Mouse (Mus musculus): ENCODE results near the gene Srrd.

Gene Srrd

DNA sequence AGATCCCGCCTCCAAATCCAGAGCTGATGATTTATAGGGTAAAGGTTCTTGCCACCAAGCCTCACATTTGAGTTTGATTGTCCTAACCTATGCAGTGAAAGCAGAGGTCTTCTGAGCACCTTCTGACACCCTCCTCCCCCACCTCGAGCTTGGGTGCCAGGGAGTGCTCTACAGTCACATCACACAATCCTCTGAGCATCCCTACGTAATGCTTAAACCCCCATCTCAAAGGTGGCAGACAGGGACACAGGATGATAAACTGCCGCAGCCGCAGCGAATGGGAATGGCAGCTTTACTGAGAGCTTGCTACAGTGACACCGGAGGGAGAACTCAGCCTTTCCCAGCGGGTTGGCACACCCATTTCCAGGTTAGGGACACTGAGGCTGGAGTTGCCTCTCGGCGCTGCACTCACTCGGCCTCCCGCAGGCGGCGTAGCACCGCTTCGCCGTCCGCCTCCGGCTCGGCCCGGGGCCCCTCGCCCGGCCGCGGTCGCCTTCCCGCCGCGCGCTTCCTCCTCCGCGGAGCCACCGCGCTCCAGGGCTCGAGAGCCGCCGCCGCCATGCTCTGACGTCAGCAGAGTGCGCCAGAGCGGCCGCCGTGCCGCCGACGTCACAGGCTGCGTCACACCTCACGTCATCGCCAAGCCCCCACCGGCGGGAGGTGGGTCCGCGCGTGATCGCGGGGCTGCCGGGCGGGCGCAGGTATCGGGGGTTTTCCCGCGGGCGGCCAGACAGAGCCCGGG is at the start of gene Srrd, which contains the start of gene Hps4:
Srrd (minus strand) TSS at position 578 of the 742 bp plus-strand sequence.
Hps4 (plus strand) TSS at position 621 of the 742 bp plus-strand sequence.
- in situ Hi-C loops (cut with MboI, MseI), result no loop called here

DNA sequence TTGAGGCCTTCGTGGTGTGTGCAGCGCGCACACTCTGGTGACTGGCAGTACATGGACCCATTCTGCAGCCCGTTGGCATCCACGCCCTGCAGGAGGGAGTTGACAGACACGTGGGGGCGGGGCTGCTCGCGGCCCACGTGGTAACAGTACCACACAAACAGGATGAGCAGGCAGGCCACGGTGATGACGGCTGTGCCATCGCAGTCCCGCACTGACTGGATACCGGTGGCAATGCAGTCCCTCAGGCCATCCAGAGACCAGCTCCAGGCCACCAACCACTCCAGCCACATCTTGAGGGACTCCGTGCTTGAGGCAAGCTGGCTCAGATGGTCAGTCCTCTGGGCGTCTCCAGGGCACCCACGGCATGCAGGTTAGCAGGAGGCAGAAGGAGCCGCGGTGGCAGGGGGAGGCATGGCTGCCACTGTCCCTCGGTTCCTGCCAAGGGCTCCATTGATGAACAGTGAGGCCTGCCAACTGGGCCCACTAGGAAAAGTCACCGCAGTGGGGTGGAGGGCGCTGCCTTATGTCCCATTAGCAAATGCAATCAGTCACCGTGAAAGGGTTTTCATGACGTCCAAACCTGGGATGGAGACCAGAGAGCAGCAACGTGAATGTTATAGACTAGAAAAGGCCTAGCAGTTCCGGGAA is 49.0 kb upstream of the Srrd start:
- in situ Hi-C loops (cut with MboI, MseI), result no loop called here

DNA sequence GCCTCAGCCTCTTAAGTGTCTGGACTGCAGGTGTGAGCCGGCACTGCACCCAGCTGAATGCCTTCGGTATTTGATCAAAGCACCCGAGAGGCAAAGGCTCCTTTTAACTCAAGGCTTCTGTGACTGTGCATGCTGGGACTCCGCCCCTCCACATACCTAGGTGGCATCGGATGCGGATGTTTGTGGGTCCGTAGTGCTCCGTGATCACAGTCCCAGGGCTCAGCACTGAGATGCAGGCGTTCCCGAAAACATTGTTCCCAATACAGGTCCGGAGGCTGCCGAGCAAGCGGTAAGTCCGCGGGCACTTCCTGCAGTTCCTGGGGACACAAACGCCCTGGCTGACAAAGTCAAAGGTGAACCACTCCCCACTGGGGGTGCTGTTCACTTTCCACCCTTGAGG is 48.2 kb upstream of the Srrd start:
- in situ Hi-C loops (cut with MboI, MseI), result no loop called here

DNA sequence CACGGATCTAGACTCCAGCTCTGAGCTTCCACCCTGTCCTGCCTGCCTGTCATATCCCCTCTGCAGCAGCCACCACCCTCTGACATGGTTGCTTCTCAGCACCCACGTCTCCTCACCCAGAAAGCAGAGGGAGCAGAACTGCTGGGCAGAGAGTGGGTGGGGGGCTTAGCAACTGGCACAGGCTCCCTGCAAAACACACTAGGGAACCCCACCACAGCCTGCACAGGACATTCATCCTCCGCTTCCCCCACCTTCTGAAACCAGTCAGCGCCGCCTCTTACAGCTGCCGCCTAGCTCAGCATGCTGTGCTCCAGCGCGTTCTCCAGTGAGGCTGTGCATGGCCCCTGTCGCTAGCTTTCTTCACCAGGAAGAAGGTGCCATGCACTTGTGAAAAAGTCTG is 46.5 kb upstream of the Srrd start:
- in situ Hi-C loops (cut with MboI, MseI), result no loop called here

DNA sequence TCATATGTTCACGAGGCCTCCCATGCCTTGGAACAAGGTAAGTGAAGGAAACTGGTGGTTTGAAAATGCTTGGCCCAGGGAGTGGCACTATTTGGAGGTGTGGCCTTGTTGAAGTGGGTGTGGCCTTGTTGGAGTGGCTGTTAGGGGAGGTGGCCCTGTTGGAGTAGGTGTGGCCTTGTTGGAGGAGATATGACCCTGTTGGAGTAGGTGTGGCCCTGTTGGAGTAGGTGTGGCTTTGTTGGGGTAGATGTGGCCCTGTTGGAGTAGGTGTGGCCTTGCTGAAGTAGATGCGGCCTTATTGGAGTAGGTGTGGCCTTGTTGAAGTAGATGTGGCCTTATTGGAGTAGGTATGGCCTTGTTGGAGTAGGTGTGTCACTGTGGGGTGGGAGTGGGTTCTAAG is 43.1 kb upstream of the Srrd start:
- in situ Hi-C loops (cut with MboI, MseI), result no loop called here

DNA sequence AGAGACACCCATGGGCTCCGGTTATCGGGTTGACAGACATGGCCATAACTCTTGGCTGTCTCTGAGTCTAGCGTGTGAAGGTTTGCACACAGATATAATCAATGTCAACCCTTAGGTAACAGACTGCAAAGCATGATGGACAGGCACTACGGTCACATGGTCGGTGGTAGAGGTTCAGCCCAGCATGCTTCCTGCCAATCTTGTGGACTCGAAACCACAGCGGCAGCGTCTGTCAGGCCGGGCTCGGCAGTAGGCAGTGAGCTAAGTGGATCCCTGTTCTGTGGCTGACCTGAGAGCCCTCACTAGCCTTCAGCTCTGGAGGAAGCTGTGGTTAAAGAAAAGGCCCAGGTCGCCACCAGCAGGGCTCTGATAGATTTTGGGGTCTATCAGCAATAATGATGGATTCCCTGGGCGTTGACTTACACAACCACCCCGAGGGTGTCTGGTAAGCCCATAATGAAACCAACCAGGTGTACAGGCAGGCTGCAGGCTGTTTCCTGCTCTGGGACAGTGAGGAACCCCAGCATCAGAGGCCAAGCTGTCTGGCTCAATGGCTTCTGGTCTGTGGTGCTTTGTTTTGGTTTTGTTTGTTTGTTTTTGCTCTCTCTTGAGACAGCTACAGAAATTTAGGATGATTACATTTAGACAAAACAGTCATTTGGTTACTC is 42.1 kb upstream of the Srrd start:
- in situ Hi-C loops (cut with MboI, MseI), result no loop called here

DNA sequence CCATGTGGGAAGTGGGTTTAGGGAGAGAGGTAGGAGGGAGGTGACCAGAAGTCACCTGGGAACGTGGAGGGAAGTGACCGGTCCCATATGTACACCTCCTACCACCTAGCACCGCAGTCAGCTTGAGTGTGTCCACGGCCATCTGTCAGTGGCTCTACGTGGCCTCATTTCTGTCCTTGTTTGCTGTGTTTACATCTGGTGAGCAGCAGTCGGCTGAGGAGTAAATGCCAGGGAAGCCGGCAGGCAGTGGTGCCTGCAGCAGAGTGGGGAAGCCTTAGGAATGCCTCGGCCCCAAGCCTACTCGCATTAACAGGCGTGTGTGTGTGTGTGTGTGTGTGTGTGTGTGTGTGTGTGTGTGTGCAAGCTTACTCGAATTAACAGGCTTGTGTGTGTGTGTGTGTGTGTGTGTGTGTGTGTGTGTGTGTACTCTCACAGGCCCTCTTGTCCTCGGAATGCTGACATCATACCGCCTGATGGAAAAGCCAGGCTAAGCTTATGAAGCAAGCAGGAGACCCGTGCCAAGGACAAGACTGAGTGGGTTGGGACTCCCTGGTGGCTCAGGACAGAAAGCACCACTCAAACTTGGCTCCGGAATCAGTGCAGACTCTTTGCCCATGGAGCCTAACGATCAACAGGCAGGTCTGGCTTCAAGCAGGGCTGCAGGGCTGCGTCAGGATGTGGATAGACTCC is 39.9 kb upstream of the Srrd start:
- in situ Hi-C loops (cut with MboI, MseI), result no loop called here

DNA sequence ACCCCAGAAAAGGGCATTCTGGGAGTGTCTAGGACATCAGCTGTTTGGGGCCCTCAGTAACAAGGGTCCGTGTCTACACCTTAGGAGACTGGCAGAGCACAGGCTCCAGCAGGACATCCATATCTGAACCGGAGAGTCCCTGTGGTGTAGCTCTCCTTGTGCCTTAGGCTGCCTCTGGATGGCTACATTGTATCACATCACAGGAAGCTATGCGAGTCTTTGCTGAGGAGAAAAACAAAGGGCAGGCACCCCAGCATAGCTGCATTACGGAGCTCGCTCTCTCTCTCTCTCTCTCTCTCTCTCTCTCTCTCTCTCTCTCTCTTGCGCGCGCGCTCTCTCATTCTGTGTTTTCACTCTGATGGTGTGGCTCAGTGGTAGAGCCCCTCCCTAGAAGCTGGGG is 39.2 kb upstream of the Srrd start:
- in situ Hi-C loops (cut with MboI, MseI), result no loop called here

DNA sequence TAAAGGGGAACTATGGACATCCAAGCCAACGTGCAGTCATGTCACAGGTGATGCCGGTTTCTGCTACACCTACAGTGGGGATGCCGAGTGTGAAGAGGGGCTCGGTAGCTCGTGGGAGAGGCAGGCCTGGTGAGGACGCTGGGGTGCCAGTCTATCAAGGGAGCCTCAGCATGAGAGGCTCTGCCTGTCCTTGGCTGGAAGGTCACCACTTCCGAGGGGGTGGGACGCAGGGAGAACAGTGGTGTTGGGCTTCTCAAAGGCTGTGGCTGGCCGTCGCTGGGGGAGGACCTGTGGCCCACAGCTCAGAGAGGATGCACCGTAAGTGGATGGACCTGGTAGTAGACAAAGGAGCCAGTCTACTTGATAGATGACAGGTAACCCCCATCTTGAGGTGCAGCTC is 38.3 kb upstream of the Srrd start:
- in situ Hi-C loops (cut with MboI, MseI), result no loop called here

DNA sequence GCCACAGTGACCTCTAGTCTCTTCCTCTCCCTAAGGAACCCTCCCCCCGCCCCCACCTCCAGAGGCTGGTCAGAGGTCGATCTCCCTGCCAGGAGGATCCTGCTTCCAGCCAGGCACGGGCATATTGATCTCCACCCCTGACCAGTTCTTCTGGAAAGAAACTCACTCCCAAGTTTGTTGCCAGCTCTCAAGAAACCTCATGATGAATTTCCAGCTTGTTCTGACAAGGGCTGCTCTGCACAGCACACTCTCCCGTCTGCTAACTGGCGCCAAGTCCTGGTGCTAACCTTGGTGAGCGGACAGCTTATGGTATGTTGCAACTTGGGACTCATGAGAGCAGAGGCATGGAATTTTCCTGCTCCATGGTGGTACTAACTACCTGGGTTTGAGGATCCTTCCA is 35.9 kb upstream of the Srrd start:
- in situ Hi-C loops (cut with MboI, MseI), result no loop called here

DNA sequence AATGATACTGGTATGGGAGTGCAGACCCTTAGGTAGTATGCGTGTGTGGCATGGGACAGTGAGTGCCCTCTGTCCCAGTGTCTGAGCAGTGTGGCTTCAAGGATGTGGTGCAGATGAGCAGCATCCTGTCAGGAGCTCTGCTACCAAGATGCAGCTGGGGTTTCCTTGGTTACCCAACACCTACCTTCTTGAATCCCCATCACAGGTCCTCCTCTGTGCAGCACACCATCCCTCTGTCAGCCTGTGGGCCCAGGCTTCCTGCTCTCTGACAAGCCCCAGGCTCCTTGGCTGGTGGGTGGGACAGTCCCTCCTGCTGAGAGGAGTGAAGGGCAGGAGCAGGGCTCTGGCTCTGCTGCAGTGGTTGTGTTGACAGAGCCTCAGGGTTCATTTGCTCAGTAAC is 34.5 kb upstream of the Srrd start:
- in situ Hi-C loops (cut with MboI, MseI), result no loop called here

DNA sequence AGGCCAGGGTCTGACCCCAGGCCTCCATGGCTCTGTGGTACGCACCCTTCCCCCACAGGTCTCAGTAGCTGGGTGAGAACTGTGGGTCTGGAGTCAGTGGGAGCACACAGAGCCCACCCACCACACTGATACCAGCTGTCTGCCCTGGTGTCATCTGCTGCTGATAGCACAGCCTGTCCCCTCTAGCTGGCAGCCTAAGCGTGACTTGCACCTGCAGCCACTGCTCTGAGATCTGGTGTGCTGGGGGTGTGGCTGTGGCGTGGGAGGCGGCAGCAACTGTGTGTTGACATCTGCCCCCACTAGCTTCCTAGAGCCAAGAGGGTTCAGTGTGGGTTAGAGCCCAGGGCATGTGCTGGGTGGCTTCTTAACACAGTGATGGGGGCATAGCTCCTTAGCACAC is 33.3 kb upstream of the Srrd start:
- in situ Hi-C loops (cut with MboI, MseI), result no loop called here

DNA sequence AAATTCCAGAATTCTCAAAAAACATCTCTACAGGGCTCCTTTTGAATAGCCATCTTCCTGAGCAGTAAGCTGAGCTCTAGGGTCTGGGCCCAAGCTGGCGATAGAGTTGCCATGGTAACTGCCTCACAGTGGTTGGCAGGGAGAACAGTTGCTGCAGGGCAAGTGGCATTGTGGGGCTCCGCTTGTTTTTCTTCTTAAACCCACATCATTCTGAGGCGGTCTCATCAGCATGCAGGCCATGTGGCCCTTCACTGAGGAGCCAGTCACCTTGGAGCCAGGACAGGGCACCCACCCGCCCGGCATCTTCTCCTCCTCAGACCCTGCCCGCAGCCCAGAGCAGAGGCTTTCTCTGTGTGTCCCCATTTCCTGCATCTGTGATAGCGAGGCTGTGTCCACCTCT is 29.1 kb upstream of the Srrd start:
- in situ Hi-C loops (cut with MboI, MseI), result no loop called here

DNA sequence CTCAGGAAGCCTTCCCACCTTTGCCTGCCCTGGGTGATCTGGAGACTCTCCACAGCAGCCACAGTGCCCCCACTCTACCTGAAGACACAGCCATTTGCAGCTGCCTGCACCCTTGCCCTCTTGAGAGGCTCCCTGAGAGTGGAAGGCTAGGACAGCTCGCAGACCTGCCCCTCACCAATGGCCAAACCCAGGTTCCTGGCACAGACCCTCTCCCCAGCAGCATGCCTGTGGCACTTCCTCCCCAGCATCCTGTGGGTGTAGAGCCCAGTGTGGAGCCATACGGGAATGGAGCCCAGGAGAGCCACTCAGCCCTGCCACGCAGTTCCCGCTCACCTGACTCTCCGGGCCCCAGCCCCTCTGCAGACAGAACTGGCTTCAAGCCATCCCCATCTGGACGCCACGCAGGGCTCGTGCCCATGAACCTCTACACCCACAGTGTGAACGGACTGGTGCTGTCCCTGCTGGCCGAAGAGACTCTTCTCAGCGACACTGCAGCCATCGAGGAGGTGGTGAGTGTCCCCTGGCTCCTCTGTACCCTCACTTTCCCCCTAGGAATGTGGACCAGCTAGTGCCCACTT is 27.5 kb upstream of the Srrd start:
- in situ Hi-C loops (cut with MboI, MseI), result no loop called here

DNA sequence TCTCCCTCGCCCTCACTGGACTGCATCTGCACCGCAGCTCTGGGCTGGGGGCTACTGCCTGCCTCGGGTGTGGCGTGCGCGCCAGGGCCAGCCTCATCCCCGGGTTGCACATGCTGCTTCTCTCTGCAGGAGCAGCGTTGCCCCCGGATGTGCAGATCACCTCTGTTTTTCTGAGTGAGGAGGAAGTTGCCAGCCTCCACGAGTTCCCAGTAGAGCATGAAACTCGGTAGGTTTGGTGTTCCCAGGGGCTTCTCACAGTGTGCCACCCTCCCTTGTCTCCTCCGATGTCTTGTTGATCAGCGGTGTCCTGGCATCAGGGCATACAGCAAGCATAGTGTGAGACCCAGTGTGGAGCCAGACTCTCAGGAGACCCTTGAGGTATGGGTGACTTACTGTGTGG is 26.5 kb upstream of the Srrd start:
- in situ Hi-C loops (cut with MboI, MseI), result no loop called here

DNA sequence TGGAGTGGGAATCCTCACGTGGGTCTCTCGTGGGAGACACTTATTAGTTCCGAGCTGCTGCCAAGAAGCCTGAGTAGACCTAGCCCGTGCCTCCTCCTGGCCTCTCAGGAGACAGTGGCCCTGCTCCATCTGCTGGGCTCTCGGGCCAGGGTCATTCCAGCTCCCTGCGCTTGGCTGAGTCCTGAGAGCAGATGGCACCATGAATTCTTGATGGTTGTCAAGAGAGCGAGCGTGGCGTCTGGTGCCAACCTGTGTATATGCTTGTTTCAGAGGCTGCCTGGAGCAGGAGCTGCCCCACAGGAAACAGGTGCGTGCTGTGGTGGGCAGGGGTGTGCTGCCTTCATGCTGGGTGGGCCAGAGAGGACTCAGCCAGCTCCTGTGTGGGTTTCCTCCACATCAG is 25.8 kb upstream of the Srrd start:
- in situ Hi-C loops (cut with MboI, MseI), result no loop called here

DNA sequence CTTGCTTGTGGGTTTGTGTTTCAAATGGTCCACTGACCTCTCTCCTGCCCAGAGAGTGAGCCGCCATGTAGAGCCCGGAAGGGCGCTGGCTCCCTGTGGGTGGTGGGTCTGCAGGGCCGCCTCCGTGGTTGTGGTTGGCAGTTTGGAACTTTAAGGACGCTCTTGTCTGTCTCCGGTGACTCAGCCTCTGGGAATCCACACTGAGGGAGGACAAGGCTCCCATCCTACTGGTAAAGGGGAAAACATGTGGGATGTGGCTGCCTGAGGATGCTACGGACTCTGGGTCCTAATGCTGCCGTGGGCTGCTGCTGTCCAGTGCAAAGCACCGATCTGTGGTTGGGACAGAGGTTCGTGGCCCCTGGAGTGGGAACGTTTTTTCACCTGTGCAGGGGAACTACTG is 25.1 kb upstream of the Srrd start:
- in situ Hi-C loops (cut with MboI, MseI), result no loop called here

DNA sequence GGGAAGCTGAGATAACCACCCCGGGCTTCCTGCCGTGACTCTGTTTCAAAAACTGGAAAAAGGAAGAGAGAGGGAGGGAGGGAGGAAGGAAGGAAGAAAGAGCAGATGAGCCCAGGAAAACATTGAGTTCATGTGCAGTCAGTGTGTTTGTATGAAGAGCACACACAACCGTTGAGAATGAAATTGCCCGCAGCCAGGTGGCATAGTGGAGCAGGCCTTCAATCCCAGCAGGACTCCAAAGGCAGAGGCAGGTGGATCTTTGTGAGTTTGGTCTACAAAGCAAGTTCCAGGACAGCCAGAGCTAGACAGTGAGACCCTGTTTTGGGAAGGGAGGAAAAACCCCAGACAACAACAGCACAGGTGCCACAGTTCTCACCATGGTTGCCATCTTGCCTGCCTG is 24.5 kb upstream of the Srrd start:
- in situ Hi-C loops (cut with MboI, MseI), result no loop called here

DNA sequence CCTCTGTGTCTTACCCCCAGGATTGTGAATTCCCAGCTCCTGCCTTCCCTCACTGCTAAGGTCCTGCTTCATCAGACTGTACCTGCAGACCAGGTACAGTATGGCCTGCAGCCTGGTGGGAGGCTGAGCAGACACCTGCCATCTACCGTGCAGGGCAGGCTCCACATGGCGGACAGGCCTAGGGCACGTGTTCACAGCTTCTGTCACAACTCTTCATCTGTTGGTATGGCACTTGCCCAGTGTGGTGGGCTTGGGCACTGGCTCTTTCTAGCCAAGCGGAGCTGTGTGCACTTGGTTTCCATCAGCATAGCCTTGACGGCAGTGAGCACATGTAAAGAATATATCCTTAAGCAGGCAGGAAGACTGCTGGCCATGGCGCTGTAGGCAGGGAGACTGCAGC is 24.0 kb upstream of the Srrd start:
- in situ Hi-C loops (cut with MboI, MseI), result no loop called here

DNA sequence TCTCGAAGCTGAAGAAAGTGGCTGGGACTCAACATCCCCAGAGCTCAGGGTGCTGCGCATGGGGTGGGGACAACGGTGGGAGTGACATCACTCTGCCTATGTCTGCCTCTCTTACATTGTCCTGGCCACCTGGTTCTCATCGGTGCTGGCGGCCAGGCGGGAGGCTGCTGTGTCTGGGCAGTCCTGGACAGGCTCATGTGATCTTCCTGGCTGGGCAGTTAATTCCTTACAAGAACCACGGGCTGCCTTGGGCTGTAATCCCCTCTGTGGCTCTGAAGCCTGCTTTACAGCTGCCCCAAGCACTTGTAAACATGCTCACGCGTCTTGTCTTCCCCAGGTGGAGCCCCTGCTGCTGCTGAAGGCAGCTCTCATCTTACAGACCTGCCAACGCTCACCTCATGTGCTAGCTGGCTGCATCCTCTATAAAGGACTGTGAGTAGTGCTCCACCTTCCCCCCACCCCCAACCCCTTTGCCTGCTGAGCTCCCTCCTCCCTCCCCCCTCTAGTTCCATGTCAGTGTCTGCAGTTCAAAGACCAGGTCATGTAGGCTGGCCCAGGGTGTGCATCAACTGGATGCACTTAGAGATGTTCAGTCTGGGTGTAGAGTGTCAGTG is 21.5 kb upstream of the Srrd start:
- in situ Hi-C loops (cut with MboI, MseI), result no loop called here

DNA sequence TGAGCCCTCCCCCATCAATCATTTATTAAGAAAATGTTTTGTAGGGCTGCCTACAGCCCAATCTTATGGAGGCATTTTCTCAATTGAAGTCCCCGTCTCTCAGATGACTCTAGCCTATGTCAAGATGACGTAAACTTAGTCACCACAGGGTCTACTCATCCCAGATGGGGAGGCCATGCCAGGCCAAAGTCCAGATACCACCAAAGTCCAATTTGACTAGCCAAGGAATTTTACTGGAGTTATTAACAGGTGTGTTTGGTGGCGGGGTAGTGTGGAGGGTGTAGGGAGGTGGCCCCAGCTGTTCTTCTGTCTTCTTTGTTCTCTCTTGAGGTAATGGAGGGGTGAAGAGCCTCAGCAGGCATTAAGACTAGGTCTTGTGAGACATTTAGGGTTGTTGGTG is 17.2 kb upstream of the Srrd start:
- in situ Hi-C loops (cut with MboI, MseI), result no loop called here

DNA sequence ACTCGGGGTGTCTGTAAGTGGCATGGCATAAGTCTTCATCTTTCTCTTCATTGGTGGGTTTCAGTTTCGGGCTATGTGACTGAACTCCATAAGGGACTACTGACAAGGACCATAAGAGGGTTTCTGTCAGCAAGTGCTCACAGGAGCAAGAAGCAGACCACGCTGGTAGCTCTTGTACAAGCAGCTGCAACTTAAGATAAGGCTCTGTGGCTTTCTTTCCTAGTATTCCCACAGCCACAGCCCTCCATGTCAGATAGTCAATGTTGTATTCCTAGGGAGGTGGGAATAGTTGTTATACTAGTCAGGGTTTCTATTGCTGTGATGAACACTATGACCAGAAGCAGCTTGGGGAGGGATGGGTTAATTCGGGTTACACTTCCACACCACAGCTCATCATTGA is 16.7 kb upstream of the Srrd start:
- in situ Hi-C loops (cut with MboI, MseI), result no loop called here

All from T-helper 2 cell (primary cell).